Mouse (Mus musculus) adrenal gland, adult 10 weeks (tissue): ENCODE data around the gene Ankib1. TPM values are rescaled to one million over a fixed set of nuclear protein-coding genes. Genes with fewer than 3 reads are reported as not detected.

ENCODE experiments used
- polyA plus RNA-seq: library from polyadenylated mRNA; stranded (reverse); fragments of 350-450 nt; fragmentation: Illumina TruSeq; extraction: RNeasy Lipid Tissue Mini Kit (QIAGEN cat#74804); gene quantifications from one replicate; pipeline ENCODE4 v1.2.3, GENCODE M21; 2014; ENCODE audit warnings: low read depth, low replicate concordance

Gene Ankib1
- polyA plus RNA-seq = 88.5 TPM

GRCm38 (mm10) chr5:3802433-3803291 lies at the start of gene Ankib1, which contains the start of gene Krit1:
Gene Ankib1 (minus strand): TSS chr5:3802925.
Gene Krit1 (plus strand): TSS chr5:3803184.

GRCm38 (mm10) chr5:3845026-3845425 lies 42.3 kb upstream of the Ankib1 start, which contains the start of gene Lrrd1:
Gene Lrrd1 (plus strand): TSS chr5:3845173.

GRCm38 (mm10) chr5:3657085-3657484 lies 145.6 kb downstream of the Ankib1 start, which contains the start of gene Gatad1:
Gene Gatad1 (minus strand): TSS chr5:3657185.

GRCm38 (mm10) chr5:3650881-3651280 lies 151.8 kb downstream of the Ankib1 start, which contains the start of gene Tmbim7:
Gene Tmbim7 (plus strand): TSS chr5:3651181.

Other genes with a start within 250 kb of the Ankib1 start
- gene 1700109H08Rik, start 231.4 kb downstream of the Ankib1 start, polyA plus RNA-seq = 3.1 TPM
- gene Pex1, start 206.9 kb downstream of the Ankib1 start, polyA plus RNA-seq = 36.7 TPM
- 24.1 TPM for gene Rbm48, start 206.3 kb downstream of the Ankib1 start, polyA plus RNA-seq
- gene Tmbim7, start 151.7 kb downstream of the Ankib1 start, polyA plus RNA-seq = not detected
- gene Gatad1, start 145.7 kb downstream of the Ankib1 start, polyA plus RNA-seq = 253 TPM
- gene Krit1, start 259 bp upstream of the Ankib1 start, polyA plus RNA-seq = 147 TPM
- gene Lrrd1, start 42.2 kb upstream of the Ankib1 start, polyA plus RNA-seq = not detected
- gene Mterf1a, start 91.0 kb upstream of the Ankib1 start, polyA plus RNA-seq = 17.3 TPM
- gene Akap9, start 125.1 kb upstream of the Ankib1 start, polyA plus RNA-seq = 101 TPM